Mouse (Mus musculus) G1E-ER4 (cell line): Measurements from ENCODE around the gene Gpx5. TPM values are rescaled to one million over a fixed set of nuclear protein-coding genes. Genes with fewer than 3 reads are reported as not detected.

Source experiments
- GATA1 ChIP-seq: IDR thresholded peaks from one replicate; pipeline ENCODE4 v1.8.0; 2012; ENCODE audit warnings: low read length, inconsistent platforms
- polyA plus RNA-seq: library from polyadenylated mRNA; stranded (reverse); fragments of >175 nt; gene quantifications from 2 replicates; pipeline ENCODE4 v1.2.3, GENCODE M21; 2012

The Gpx5 gene
- not detected in 2 replicates for polyA plus RNA-seq

DNA sequence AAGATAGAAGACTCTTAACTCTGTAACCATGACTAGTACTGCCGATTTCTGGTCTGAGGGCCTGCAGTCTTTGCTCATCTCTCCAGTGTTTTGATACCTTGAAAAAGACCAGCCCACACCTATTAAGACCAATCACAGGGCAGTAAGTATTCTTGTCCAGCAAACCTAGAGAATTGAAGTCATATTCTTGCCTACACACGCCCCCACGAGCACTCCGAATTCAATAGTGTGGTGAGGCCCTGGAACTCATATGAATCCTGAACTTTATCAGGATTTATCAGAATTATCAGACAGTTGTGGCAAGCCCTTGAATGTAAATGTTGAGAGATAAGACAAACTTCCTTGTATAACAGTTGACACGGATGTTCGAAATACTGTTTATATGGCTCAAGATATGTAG is at the start of gene Gpx5:
Gene Gpx5, minus strand, starts transcription at position 101 of the 400 bp plus-strand sequence.
- no peak for TF ChIP-seq GATA1

DNA sequence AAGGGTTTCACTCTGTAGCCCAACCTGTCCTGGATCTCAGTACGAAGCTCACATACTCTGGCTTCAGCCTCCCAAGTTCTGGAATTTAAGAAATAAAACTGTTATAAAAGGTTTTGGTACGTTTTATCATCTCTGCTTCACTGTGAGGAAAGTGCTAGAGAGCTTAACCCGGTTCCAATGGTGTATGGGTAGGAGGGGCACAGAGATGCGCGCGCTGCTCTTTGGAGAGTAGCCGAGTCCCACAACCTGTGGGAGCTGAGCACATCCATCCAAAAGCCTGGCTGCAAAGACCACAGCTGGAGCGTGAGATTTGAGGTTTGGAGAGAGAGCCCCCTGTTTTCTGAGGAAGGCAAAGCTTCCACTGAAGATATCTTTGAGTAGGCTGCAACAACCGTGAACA is 34.9 kb upstream of the Gpx5 start:
- TF ChIP-seq GATA1, result no peak

DNA sequence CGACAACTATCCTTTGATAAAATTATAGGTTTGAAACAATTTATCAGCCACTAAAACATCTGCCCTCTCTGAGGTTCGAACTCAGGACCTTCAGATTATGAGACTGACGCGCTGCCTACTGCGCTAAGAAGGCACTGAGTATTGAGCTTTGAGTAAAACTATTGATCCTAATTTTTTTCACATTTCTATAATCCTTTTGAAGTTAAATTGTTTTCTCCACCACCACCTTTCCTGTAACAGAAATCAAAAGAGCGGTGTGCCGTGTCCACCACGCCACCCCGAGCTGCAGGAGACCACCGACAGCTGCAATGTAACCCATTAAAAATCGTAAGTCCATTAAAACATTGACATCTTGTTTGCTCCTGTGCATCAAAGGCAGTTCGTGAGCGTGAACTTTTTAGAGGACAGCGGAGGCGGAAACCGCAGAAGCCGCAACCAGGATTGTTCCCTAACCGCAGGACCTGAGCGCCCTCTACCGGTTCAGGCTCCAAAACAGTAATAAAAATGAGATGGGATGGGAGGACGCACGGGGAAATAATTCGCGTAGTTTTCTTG is 34.2 kb upstream of the Gpx5 start:
- no peak for TF ChIP-seq GATA1

DNA sequence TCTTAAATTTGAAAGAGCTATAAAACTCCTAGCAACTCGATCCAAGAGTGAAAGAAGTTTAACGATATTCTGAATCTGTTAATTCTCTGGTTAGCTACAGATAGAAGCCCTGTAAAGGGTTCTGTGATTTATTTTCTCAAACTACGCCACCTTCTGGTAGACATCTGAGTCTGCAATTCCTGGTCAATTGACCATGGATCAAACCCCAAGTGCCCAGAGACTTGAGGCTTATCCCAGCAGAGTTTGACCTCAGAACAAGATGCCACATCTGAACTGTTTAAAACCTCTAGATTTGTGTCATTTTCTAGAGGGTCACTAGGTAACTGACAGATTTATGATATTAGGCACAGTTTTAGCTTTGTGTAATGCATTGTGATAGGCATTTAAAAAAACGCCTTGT is 33.7 kb upstream of the Gpx5 start:
- TF ChIP-seq GATA1, result no peak

DNA sequence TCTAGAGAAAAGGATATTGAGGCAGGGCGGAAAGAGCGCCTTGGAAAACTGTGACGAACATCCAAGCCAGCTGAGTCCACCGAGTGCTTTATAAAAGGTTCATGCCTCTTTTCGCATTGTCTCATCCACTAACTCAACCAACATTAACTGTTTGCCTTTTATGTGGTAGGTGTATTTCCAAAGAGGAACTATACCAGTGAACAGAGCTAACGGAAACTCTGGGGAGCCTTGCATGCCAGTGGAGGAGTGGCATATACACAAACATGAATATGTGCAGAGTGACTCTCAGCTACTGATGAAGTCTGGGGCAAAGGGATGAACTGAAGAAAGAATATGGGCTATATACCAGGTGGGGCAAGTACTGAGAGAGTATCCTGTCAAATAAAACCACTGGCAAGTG is 30.9 kb upstream of the Gpx5 start:
- TF ChIP-seq GATA1, result no peak

DNA sequence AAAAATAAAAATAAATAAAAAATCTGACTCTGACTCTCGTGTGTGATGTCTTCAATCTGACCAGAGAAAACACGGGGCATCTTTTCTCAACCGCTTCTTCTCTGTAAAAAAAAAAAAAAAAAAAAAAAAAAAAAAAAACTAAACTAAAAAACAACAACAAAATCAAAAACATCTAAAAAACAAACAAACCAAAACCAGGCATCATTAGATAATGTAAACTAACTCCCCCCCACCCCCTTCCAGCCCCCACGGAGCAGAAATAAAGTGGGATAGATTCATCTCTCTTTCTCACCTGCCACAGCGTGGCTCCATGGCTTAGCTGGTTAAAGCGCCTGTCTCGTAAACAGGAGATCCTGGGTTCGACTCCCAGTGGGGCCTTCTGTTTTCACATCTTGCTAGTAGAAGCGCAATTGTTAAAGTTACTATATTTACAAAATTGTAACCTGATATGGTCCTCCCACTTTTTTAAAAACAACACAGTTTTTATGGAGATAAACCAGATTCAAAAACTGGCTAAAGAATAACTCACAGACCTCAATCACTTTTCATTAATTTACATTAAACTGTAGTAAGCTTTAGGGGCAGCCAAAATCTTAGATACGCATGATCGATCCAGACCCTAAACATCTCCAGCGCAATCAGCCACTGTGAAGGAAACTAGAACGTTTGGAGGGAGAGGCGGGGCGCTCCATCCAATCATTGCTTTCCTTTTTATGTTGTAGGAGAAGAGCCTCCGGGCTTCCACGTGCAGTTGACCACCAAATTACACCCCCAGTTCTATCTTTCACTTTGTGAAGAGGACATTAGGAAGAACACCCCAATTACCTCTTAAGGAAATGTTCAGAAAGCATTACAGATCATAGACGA is 30.2 kb upstream of the Gpx5 start:
- TF ChIP-seq GATA1, result no peak

DNA sequence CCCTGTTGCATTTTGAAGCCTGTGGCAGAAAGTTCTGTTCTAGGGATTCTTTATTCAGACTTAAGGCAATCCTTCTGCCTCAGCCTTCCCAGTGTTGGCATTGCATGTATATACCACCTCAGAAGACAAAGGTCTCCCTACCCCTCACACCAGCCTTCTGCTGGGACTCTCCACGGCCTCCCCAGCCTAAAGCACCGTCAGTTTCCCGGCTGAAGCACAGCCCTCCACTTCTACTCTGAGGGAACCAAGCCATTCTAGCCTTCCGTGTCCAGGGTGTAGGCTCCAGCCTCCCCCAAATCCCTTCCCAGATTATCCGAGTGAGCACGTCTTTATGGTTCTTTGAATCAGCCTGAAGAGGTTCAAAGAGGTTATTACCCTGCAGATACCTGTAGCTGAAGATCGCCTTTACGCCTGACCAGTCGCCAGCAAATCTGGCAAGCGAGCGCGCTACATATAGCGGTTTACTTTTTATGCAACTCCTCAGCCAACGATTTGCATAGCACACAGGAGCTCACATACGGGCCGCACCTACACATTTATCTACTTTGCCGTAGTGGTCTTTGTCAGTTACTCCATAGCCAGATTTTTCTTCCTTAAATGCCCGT is 29.5 kb upstream of the Gpx5 start:
- no peak for TF ChIP-seq GATA1

DNA sequence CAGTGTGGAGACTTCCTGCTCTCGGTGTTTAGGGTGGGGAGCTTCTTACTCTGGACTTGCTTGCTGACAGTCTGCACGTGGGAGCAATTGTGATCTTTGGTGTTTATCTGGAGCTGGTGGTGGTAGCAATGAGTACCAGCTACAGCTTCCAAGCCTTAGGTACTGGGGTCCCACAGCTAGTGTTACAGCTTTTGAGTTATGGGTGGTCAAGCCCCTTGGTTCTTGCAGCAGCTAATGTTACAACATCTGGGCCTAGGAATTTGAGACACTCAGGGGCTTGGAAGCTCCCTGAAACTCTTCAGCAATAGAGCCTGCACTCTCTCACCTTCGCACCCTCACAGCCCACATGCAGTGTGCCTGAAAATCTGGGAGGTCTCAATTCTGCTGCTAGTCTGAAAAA is 27.7 kb upstream of the Gpx5 start:
- TF ChIP-seq GATA1, result no peak

DNA sequence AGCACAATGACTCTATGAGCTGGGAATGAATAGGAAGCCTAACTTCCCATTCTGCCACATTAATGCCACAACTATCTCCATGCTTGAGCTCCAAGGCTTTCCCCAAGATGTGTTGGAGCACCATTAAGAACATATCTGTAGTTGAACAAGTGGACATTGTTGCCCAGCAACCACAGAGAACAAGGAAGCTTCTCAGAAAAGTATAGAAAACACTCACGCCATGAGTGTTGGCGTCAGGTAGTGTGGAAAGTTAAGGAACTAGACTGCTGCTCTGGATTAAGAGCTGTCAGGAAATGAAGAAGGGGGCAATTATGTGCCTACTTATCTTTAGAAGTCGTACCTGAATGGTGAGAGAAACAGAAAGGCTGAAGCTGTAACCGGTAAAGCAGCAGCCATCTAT is 21.4 kb upstream of the Gpx5 start:
- TF ChIP-seq GATA1, result no peak

DNA sequence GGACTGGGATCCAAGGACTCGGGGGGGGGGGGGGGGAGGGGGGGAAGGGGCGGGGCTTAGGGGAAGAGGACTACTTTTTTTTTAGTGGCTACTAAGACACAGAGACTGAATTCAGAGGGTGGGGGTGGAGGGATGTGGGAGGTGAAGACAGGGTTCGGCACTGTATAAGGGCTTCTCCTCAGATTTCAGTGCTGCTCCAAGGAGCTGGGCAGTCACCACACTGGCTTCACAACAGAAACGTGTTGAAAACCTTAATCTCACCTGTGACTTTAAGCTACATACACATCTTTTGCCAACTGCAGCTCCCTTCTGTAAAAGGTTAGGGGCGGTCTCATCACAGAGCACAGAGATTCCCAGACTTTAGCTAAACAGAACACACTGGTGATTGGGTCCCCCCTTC is 20.3 kb upstream of the Gpx5 start:
- no peak for TF ChIP-seq GATA1

DNA sequence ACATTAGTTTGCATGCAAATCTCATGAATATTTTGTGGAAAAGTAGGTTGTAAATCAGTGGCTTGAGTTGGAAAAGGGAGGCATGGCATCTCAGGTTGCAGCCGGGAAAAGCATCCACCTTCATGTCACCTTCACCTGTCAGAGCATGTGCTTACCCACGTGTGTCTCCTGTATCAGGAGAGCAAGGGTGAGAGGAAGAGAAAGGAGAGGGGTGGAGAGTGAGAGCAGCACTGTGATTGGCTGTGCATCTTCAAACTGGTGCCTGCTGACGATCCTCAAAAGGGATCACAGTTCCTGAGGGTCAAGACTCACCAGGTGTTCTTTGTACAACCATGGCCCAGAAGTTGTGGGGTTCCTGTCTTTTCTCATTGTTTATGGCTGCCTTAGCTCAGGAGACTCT is 19.4 kb upstream of the Gpx5 start, which contains the start of gene Gpx6:
Gene Gpx6, plus strand, starts transcription at position 200 of the 400 bp plus-strand sequence.
- TF ChIP-seq GATA1, result no peak

DNA sequence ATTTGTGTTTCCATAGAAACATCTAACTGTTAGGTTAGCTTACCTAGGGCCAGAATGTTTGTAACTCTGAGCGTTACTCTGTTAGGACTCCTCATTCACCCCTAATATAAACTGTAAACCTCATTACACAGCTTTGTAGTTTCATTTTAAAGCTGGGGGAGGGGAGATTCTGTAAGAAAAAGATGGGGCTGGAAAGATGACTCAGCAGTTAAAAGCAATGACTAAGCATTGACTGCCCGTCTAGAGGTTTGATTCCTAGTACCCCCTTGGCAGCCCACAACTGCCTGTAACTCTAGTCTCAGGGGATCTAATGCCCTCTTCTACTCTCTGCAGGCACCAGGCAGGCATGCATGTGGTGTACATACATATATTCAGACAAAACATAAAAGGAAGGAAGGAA is 17.3 kb upstream of the Gpx5 start:
- no peak for TF ChIP-seq GATA1

DNA sequence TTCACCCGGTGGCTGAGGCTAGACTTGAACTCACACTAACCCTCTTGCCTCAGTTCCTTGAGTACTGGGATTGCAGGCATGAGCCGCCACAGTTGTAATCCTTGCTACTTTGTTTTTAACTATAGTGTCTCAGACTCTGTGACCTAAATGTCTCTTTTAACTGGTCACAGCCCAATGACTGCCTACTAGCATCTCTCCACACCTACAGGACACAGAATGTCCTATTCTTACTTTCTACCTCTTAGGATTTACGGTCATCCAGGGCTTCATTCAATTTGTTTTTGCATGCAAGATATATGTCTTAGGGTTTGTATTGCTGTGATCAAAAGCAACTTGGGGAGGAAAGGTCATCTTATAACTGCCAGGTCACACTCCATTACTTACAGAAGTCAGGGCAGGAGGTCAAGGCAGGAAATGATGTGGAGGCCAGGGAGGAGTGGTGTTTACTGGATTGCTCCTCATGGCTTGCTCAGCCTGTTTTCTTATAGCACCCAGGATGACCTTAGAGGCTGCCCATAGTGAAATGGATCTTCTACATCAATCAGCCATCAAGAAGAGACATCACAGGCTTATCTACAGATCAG is 12.0 kb upstream of the Gpx5 start:
- TF ChIP-seq GATA1, result no peak

DNA sequence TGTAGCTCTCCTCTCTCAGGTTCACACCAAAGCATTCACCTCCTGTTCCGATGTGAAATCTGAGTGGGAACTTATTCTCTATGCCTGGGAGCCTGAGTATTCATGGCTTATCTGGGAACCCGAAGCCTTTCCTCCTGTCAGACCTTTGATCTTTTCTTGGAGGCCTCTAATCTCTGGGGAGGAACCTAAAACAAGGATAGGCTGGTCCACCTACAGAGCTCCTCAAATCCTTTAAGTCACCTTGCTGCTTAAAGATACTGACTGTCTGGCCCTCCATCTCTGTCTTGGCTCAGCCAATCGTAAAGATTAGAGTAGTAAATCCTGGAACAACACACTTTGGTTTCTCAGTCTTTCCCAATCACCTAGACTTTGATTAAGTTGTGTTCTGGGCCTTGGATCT is 6.0 kb upstream of the Gpx5 start:
- no peak for TF ChIP-seq GATA1

DNA sequence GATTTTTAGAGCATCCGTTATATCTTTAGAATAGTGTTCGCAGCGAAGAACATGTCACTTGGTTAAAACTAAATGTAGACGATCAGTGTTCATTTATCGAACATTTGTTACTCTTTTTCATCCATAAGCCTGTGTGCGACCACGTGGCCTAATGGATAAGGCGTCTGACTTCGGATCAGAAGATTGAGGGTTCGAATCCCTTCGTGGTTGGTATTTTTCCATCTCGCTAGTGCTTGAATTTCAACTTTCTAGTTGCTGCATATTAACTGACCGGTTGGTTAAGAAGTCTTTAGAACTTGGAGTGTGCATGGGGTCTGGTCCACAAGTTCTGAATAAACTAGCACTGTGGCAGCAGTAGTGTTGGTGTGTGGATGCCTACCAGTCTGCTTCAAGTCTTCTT is 13.0 kb downstream of the Gpx5 start:
- no peak for TF ChIP-seq GATA1

DNA sequence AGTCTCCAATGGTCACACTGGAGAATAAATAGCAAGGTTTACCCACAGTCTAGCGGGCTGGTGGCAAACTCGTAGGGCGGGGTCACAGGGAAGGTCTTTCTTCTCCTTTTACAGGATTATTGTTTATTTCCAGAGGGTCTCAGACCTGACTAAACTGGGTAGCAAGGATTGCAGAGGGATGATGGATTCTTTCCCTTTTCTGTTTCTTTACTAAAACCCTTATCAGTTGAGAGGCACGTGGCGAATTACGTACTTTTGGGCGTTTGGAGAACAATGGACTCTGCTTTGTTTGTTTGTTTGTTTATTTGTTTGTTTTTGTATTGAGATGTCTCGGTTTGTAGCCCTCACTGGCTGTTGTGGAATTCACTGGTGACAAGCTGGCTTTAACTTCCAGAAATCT is 13.5 kb downstream of the Gpx5 start:
- TF ChIP-seq GATA1, result no peak
